In the genomic region with DNA sequence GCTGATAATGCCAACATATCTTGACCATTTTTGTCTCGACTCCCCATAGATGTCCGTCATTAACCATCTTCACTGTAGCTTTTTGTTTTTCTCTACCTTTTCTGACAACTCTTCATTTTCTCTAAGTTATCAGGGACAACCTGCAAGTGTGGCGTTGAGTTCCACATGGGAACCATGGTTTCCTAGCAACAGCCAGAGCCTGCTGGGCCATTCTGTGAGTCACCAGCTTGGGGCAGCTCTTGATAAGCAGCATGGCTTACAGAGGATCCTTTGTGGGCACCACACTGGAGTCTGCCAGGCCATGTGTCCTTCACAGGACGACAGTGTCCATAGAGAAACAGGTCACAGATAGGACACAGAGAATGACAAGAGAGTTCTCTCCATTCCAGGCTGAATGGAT, we compare ENCODE assay signal across 10 mouse cellular contexts.
DNase-seq lines count a peak whose midpoint lies in the region; ATAC-seq lines count a peak whose summit lies in the region.
"Had no signal": no experiment of that assay in that cellular context is flagged by ENCODE, and none has a peak within 500 bp of the region (broad histone marks: within the 10 kb centered on the region; RNA-seq: fewer than 3 reads in every experiment).

No protein-coding gene starts in this region.

- no peak overlapping the region for H3K4me2 ChIP-seq in hindbrain, embryonic 16.5 days (ENCODE audit: low read length)
- no peak overlapping the region for H3K4me2 ChIP-seq in hindbrain, embryonic 14.5 days (replicated peaks)

- H3K36me3 ChIP-seq in hindbrain, embryonic 16.5 days (ENCODE audit: control insufficient read depth, insufficient read depth, low read length): no peaks in the 10 kb centered on the region
- no peaks in the 10 kb centered on the region for H3K36me3 ChIP-seq in hindbrain, embryonic 14.5 days (replicated peaks; ENCODE audit: control insufficient read depth, insufficient read depth)

- H3K4me1 ChIP-seq in hindbrain, embryonic 16.5 days (ENCODE audit: control insufficient read depth, insufficient read depth, low read depth, low read length): peaks cover 9% of the 10 kb centered on the region
- H3K4me1 ChIP-seq in hindbrain, embryonic 14.5 days (replicated peaks; ENCODE audit: control insufficient read depth, insufficient read depth, low read length): peaks cover 4% of the 10 kb centered on the region

- H3K4me3 ChIP-seq in hindbrain, embryonic 16.5 days (ENCODE audit: low read length): no peak overlapping the region
- no peak overlapping the region for H3K4me3 ChIP-seq in hindbrain, embryonic 14.5 days (replicated peaks; ENCODE audit: low read length)

- no peaks in the 10 kb centered on the region for H3K9me3 ChIP-seq in hindbrain, embryonic 16.5 days (ENCODE audit: control insufficient read depth, low read length)
- H3K9me3 ChIP-seq in hindbrain, embryonic 14.5 days (ENCODE audit: control insufficient read depth, low read length): no peaks in the 10 kb centered on the region

- 57% methylated on average over 4 of the region's 4 CpGs for WGBS in hindbrain, embryonic 16.5 days
- WGBS in hindbrain, embryonic 14.5 days: 62% methylated on average over 4 of the region's 4 CpGs

- H3K9ac ChIP-seq in hindbrain, embryonic 16.5 days (ENCODE audit: low read depth, low read length): no peak overlapping the region
- no peak overlapping the region for H3K9ac ChIP-seq in hindbrain, embryonic 14.5 days

- peak; percentile 68; the same call in 1 of the 2 replicates for ATAC-seq in hindbrain, embryonic 16.5 days
- no peak for ATAC-seq in hindbrain, embryonic 14.5 days (ENCODE audit: low FRiP score)
- ATAC-seq in inflammation-experienced regulatory T-cells, adult 6 months: no peak

- no peak for DNase-seq in hindbrain, embryonic 14.5 days (ENCODE audit: low spot score)
- DNase-seq in 416B (ENCODE audit: low read depth): peak; percentile 27
- DNase-seq in adrenal gland, postnatal 14 days: peak; percentile 29
- DNase-seq in heart, postnatal 10 days: peak; percentile 38 to 51
- DNase-seq in spleen, postnatal 4 days (ENCODE audit: low spot score in 2 of 2): no peak
- DNase-seq in gastrocnemius, postnatal 25 days: no peak
- DNase-seq: thymus, adult 2 months had no signal

- no peaks in the 10 kb centered on the region for H3K27me3 ChIP-seq in hindbrain, embryonic 16.5 days (replicated peaks; ENCODE audit: control insufficient read depth, insufficient read depth, low read length)
- no peaks in the 10 kb centered on the region for H3K27me3 ChIP-seq in hindbrain, embryonic 14.5 days (ENCODE audit: control insufficient read depth, insufficient read depth, low read length)

- H3K27ac ChIP-seq in hindbrain, embryonic 16.5 days (ENCODE audit: low read depth, low read length): no peak overlapping the region; the same call in 1 of the 2 replicates
- H3K27ac ChIP-seq in hindbrain, embryonic 14.5 days: no peak overlapping the region
- H3K27ac ChIP-seq: macrophage had no signal

- intact Hi-C loops in heart, postnatal 10 days (cut with DNase I): no loop called here

Comparison
In these comparisons a context has a peak if more than half of its experiments do, and no peak if none do; other contexts are left out.
1. DNase-seq: peak in 416B (single experiment), adrenal gland, postnatal 14 days (single experiment) and heart, postnatal 10 days (2 of 2); none in hindbrain, embryonic 14.5 days (single experiment), spleen, postnatal 4 days (0 of 2) and gastrocnemius, postnatal 25 days (single experiment).